26 mouse cellular contexts compared by ENCODE assay signal in the genomic region with DNA sequence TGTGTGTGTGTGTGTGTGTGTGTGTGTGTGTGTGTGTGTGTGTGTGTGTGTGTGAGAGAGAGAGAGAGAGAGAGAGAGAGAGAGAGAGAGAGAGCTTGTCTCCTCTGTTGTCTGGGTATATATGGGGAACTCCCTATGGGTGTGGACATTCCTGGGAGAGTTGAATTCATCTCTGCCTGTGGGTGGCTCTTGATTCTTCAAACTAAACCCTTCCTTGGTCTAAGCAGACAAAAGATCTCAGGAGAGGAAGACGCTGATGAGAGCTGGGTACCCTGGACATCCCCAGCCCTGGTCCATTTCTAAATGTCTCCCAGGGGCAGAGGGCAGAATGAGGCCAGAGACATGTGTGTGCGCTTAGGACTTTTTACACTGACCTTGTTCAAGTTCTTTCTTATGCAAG. TPM values are rescaled to one million over a fixed set of nuclear protein-coding genes. Genes with fewer than 3 reads are reported as not detected.
DNase-seq lines count a peak whose midpoint lies in the region; ATAC-seq and TF ChIP-seq lines count a peak whose summit lies in the region.
"Had no signal": no experiment of that assay in that cellular context is flagged by ENCODE, and none has a peak within 500 bp of the region (broad histone marks: within the 10 kb centered on the region; RNA-seq: fewer than 3 reads in every experiment).

No protein-coding gene starts in this region.

- no peaks in the 10 kb centered on the region for H3K36me3 ChIP-seq in heart, embryonic 13.5 days
- H3K36me3 ChIP-seq in stomach, embryonic 15.5 days = no peaks in the 10 kb centered on the region
- H3K36me3 ChIP-seq in stomach, postnatal 0 days (ENCODE audit: control insufficient read depth, insufficient read depth, low read length) = no peaks in the 10 kb centered on the region
- no peaks in the 10 kb centered on the region for H3K36me3 ChIP-seq in liver, postnatal 0 days (replicated peaks; ENCODE audit: insufficient read depth, low read length)
- H3K36me3 ChIP-seq: embryonic facial prominence, embryonic 15.5 days; forebrain, embryonic 12.5 days; heart, embryonic 15.5 days; hindbrain, embryonic 10.5 days; midbrain, embryonic 12.5 days; neural tube, embryonic 12.5 days had no signal

- no peaks in the 10 kb centered on the region for H3K9me3 ChIP-seq in heart, embryonic 13.5 days
- no peaks in the 10 kb centered on the region for H3K9me3 ChIP-seq in stomach, embryonic 15.5 days
- no peaks in the 10 kb centered on the region for H3K9me3 ChIP-seq in stomach, postnatal 0 days (ENCODE audit: control insufficient read depth, low read length)
- H3K9me3 ChIP-seq in liver, postnatal 0 days (ENCODE audit: low read length) = no peaks in the 10 kb centered on the region
- H3K9me3 ChIP-seq: embryonic facial prominence, embryonic 15.5 days; forebrain, embryonic 12.5 days; heart, embryonic 15.5 days; hindbrain, embryonic 10.5 days; midbrain, embryonic 12.5 days; neural tube, embryonic 12.5 days had no signal

- WGBS in heart, embryonic 13.5 days = 79% methylated on average over 2 of the region's 2 CpGs
- WGBS in stomach, embryonic 15.5 days = 72% methylated on average over 2 of the region's 2 CpGs
- WGBS in stomach, postnatal 0 days = 75% methylated on average over 2 of the region's 2 CpGs
- 73% methylated on average over 2 of the region's 2 CpGs for WGBS in liver, postnatal 0 days (ENCODE audit: insufficient replicate concordance)

- H3K27ac ChIP-seq in heart, embryonic 13.5 days (replicated peaks) = peak overlapping the region; percentile 65
- H3K27ac ChIP-seq in stomach, embryonic 15.5 days = 0 out of 2 replicates have a peak overlapping the region, but pooled peaks have one; percentile 16
- H3K27ac ChIP-seq in stomach, postnatal 0 days (replicated peaks) = no peak overlapping the region
- H3K27ac ChIP-seq in liver, postnatal 0 days (ENCODE audit: low read depth) = peak overlapping the region; percentile 83
- H3K27ac ChIP-seq: embryonic facial prominence, embryonic 15.5 days; forebrain, embryonic 12.5 days; heart, embryonic 15.5 days; hindbrain, embryonic 10.5 days; hindbrain, postnatal 0 days; left cerebral cortex, adult 2 months; midbrain, embryonic 12.5 days; neural tube, embryonic 12.5 days had no signal

- H3K4me3 ChIP-seq in heart, embryonic 13.5 days = peak overlapping the region; percentile 14; the same call in 1 of the 2 replicates
- no peak overlapping the region for H3K4me3 ChIP-seq in stomach, embryonic 15.5 days (replicated peaks)
- no peak overlapping the region for H3K4me3 ChIP-seq in stomach, postnatal 0 days (ENCODE audit: low read depth, low read length)
- no peak overlapping the region for H3K4me3 ChIP-seq in liver, postnatal 0 days (ENCODE audit: low read depth, low read length)
- H3K4me3 ChIP-seq: embryonic facial prominence, embryonic 15.5 days; forebrain, embryonic 12.5 days; heart, embryonic 15.5 days; hindbrain, embryonic 10.5 days; left cerebral cortex, adult 2 months; midbrain, embryonic 12.5 days; neural tube, embryonic 12.5 days had no signal

- peaks cover 19% of the 10 kb centered on the region for H3K4me1 ChIP-seq in heart, embryonic 13.5 days
- H3K4me1 ChIP-seq in stomach, embryonic 15.5 days = peaks cover 7% of the 10 kb centered on the region
- H3K4me1 ChIP-seq in stomach, postnatal 0 days (replicated peaks; ENCODE audit: control insufficient read depth, insufficient read depth) = 0 out of 2 replicates have a peak, but pooled peaks cover 2% of the 10 kb centered on the region
- peaks cover 44% of the 10 kb centered on the region for H3K4me1 ChIP-seq in liver, postnatal 0 days (ENCODE audit: insufficient read depth)

- peak overlapping the region; percentile 94 for H3K4me2 ChIP-seq in heart, embryonic 13.5 days
- no peak overlapping the region for H3K4me2 ChIP-seq in stomach, embryonic 15.5 days
- H3K4me2 ChIP-seq in stomach, postnatal 0 days (replicated peaks; ENCODE audit: low read depth) = no peak overlapping the region
- H3K4me2 ChIP-seq in liver, postnatal 0 days (ENCODE audit: low read depth, low read length) = peak overlapping the region; percentile 91
- H3K4me2 ChIP-seq: embryonic facial prominence, embryonic 15.5 days; forebrain, embryonic 12.5 days; heart, embryonic 15.5 days; midbrain, embryonic 12.5 days; neural tube, embryonic 12.5 days had no signal

- ATAC-seq in heart, embryonic 13.5 days (ENCODE audit: extremely low read depth, insufficient number of reproducible peaks, low FRiP score, low TSS enrichment) = no peak
- no peak for ATAC-seq in stomach, embryonic 15.5 days (ENCODE audit: insufficient read depth, low FRiP score, low read depth)
- ATAC-seq in stomach, postnatal 0 days (ENCODE audit: low FRiP score, low TSS enrichment) = no peak
- no peak for ATAC-seq in liver, postnatal 0 days
- ATAC-seq: hindbrain, postnatal 0 days had no signal

- no peak for DNase-seq in heart, postnatal 10 days
- no peak for DNase-seq in stomach, postnatal 0 days (ENCODE audit: low spot score)
- DNase-seq in liver = peak; percentile 53
- no peak for DNase-seq in liver, postnatal 0 days
- no peak for DNase-seq in cerebellum, adult 11 months
- DNase-seq in layer of hippocampus, postnatal 10 days (ENCODE audit: low spot score in 2 of 2) = no peak
- DNase-seq: adrenal gland, postnatal 10 days; cerebellum, adult 18-20 months; cerebellum, postnatal 36 days; gastrocnemius, postnatal 10 days; left cerebral cortex, postnatal 4 days; lung, postnatal 10 days; thymus, postnatal 4 days had no signal

- intact Hi-C loops in heart, postnatal 10 days (cut with DNase I) = no loop called here

- no peak for TF ChIP-seq EP300 in stomach, postnatal 0 days (optimal IDR thresholded peaks at IDR 0.05)
- TF ChIP-seq EP300 in liver, postnatal 0 days (IDR thresholded peaks at IDR 0.05; ENCODE audit: low read depth) = no peak

- H3K9ac ChIP-seq in heart, embryonic 13.5 days = no peak overlapping the region; the same call in 1 of the 2 replicates
- H3K9ac ChIP-seq in stomach, embryonic 15.5 days = no peak overlapping the region
- no peak overlapping the region for H3K9ac ChIP-seq in stomach, postnatal 0 days (ENCODE audit: low read length)
- H3K9ac ChIP-seq in liver, postnatal 0 days (replicated peaks) = no peak overlapping the region
- H3K9ac ChIP-seq: embryonic facial prominence, embryonic 15.5 days; forebrain, embryonic 12.5 days; heart, embryonic 15.5 days; midbrain, embryonic 12.5 days; neural tube, embryonic 12.5 days had no signal

- TF ChIP-seq CTCF in stomach, postnatal 0 days (IDR thresholded peaks at IDR 0.05; ENCODE audit: low read depth) = no peak
- TF ChIP-seq CTCF in liver, postnatal 0 days (IDR thresholded peaks at IDR 0.05; ENCODE audit: low read depth) = no peak

- peaks cover 72% of the 10 kb centered on the region for H3K27me3 ChIP-seq in heart, embryonic 13.5 days (replicated peaks)
- H3K27me3 ChIP-seq in stomach, embryonic 15.5 days (replicated peaks) = no peaks in the 10 kb centered on the region
- H3K27me3 ChIP-seq in stomach, postnatal 0 days (ENCODE audit: control insufficient read depth, insufficient read depth, low read length) = no peaks in the 10 kb centered on the region; the same call in 1 of the 2 replicates
- H3K27me3 ChIP-seq in liver, postnatal 0 days (ENCODE audit: insufficient read depth, low read length) = no peaks in the 10 kb centered on the region

RNA-seq across cellular contexts. Expression of a gene that starts 5.5 kb away (rescaled TPM):
- polyA plus RNA-seq in heart, embryonic 13.5 days (2015; fragmentation: Nextera tagmentation; extraction: Ambion mirVana) = 23.4 and 42.7 TPM in 2 replicates
- total RNA-seq in heart, postnatal 10 days (2021) = 1 to 10 TPM in 1 of 2 experiments, under 1 TPM in 1; 0.74 to 1.5 TPM
- 82.4 and 96.6 TPM in 2 replicates for polyA plus RNA-seq in stomach, embryonic 15.5 days (2015; fragmentation: Nextera tagmentation; extraction: Ambion mirVana)
- 255 and 279 TPM in 2 replicates for polyA plus RNA-seq in stomach, postnatal 0 days (2015; fragmentation: Nextera tagmentation; extraction: Ambion mirVana)
- polyA plus RNA-seq in liver, postnatal 0 days (2015; fragmentation: Nextera tagmentation; extraction: Ambion mirVana) = 18.6 and 22.2 TPM in 2 replicates
- under 1 TPM; 0.42 to 0.57 TPM for total RNA-seq in layer of hippocampus, postnatal 10 days (2021)

RNA-seq across cellular contexts. Expression of a gene that starts 37.8 kb away (rescaled TPM):
- 5.4 and 8.4 TPM in 2 replicates for polyA plus RNA-seq in heart, embryonic 13.5 days (2015; fragmentation: Nextera tagmentation; extraction: Ambion mirVana)
- 1 to 10 TPM; 7.2 to 7.3 TPM for total RNA-seq in heart, postnatal 10 days (2021)
- polyA plus RNA-seq in stomach, embryonic 15.5 days (2015; fragmentation: Nextera tagmentation; extraction: Ambion mirVana) = 1.6 and 2.9 TPM in 2 replicates
- polyA plus RNA-seq in stomach, postnatal 0 days (2015; fragmentation: Nextera tagmentation; extraction: Ambion mirVana) = 0.16 and 0.19 TPM in 2 replicates
- polyA plus RNA-seq in liver, postnatal 0 days (2015; fragmentation: Nextera tagmentation; extraction: Ambion mirVana) = 8.3 and 8.9 TPM in 2 replicates
- total RNA-seq in layer of hippocampus, postnatal 10 days (2021) = 1 to 10 TPM; 2.0 to 2.6 TPM

RNA-seq across cellular contexts. Expression of a gene that starts 40.0 kb away (rescaled TPM):
- 0.04 and 0.08 TPM in 2 replicates for polyA plus RNA-seq in heart, embryonic 13.5 days (2015; fragmentation: Nextera tagmentation; extraction: Ambion mirVana)
- total RNA-seq in heart, postnatal 10 days (2021) = not detected
- 0.41 and 0.45 TPM in 2 replicates for polyA plus RNA-seq in stomach, embryonic 15.5 days (2015; fragmentation: Nextera tagmentation; extraction: Ambion mirVana)
- polyA plus RNA-seq in stomach, postnatal 0 days (2015; fragmentation: Nextera tagmentation; extraction: Ambion mirVana) = 0.28 and 0.29 TPM in 2 replicates
- polyA plus RNA-seq in liver, postnatal 0 days (2015; fragmentation: Nextera tagmentation; extraction: Ambion mirVana) = 0.04 and 0.06 TPM in 2 replicates
- 10 to 100 TPM; 12.0 to 13.2 TPM for total RNA-seq in layer of hippocampus, postnatal 10 days (2021)
- total RNA-seq: megakaryocyte progenitor cell, adult 5-6 weeks had no signal
- polyA plus RNA-seq: heart, embryonic 15.5 days; liver, adult 2 months; small intestine, adult 2 months had no signal

Comparison
In these comparisons a context has a peak if more than half of its experiments do, and no peak if none do; other contexts are left out.
1. H3K4me2 ChIP-seq: peak in heart, embryonic 13.5 days (single experiment) and liver, postnatal 0 days (single experiment); none in stomach, embryonic 15.5 days (single experiment) and stomach, postnatal 0 days (single experiment).